Mouse (Mus musculus): Measurements from ENCODE around the gene Aurkaip1.

DNA sequence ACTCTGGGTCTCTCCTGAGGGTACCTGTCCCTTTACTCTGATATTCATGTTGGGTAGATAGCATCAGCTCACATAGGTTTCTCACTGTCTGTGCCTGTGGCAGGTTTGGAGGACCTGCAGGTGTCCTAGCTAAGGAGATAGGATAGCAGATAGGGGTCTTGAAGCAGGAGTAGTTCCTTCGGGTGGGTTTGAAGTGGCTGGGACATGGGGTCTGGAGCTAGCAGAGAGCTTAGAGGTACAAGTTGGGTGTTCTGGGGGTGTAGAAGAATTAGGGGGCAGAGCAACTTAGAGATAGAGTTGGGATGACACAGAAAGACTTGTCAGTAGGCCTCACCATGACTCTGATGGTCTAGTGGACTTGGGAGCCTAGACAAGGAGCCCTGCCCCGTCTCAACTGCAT is 18.3 kb downstream of the Aurkaip1 start:
- TF ChIP-seq CTCF (conservative IDR thresholded peaks at IDR 0.05; ENCODE audit: low read length) (no peak), POU5F1 (IDR thresholded peaks at IDR 0.05; ENCODE audit: borderline replicate concordance, low read length) (no peak)
